In genomic region chr17:28344050-28344607, GRCm38 (mm10) we compare ENCODE assay signal across 11 mouse cellular contexts. TPM values are rescaled to one million over a fixed set of nuclear protein-coding genes. Genes with fewer than 3 reads are reported as not detected.
A peak's percentile ranks its signal among the peaks of the same experiment; 100 is the strongest.
DNase-seq lines count a peak whose midpoint lies in the region; ATAC-seq and TF ChIP-seq lines count a peak whose summit lies in the region.
"Had no signal": no experiment of that assay in that cellular context is flagged by ENCODE, and none has a peak within 500 bp of the region (broad histone marks: within the 10 kb centered on the region; RNA-seq: fewer than 3 reads in every experiment).

No protein-coding gene starts in this region.

- no peak for TF ChIP-seq POLR2A in ES-Bruce4 (IDR thresholded peaks at IDR 0.05; ENCODE audit: insufficient read depth, low read length)
- no peak for TF ChIP-seq POLR2A in limb, embryonic 14.5 days (IDR thresholded peaks at IDR 0.05; ENCODE audit: borderline replicate concordance, extremely low read depth, insufficient read depth, insufficient read length)
- no peak for TF ChIP-seq POLR2A in cerebellum, adult 2 months (IDR thresholded peaks at IDR 0.05; ENCODE audit: borderline replicate concordance, insufficient read depth, low read length)

- H3K27me3 ChIP-seq in heart, embryonic 10.5 days (ENCODE audit: insufficient read depth, poor library complexity, severe bottlenecking), result peaks cover 9% of the 10 kb centered on the region; the same call in 1 of the 2 replicates
- H3K27me3 ChIP-seq in ES-Bruce4 (ENCODE audit: control insufficient read depth, insufficient read depth, low read length, poor library complexity, severe bottlenecking), result no peaks in the 10 kb centered on the region
- no peaks in the 10 kb centered on the region for H3K27me3 ChIP-seq in heart, embryonic 15.5 days
- H3K27me3 ChIP-seq in limb, embryonic 14.5 days (ENCODE audit: control insufficient read depth, insufficient read depth, low read length), result no peaks in the 10 kb centered on the region
- no peaks in the 10 kb centered on the region for H3K27me3 ChIP-seq in cerebellum, adult 2 months (ENCODE audit: control insufficient read depth, insufficient read depth, low read length)

- H3K9ac ChIP-seq in ES-Bruce4 (ENCODE audit: low read depth, poor library complexity, severe bottlenecking), result no peak overlapping the region
- H3K9ac ChIP-seq in heart, embryonic 15.5 days, result peak overlapping the region; percentile 37; the same call in 1 of the 2 replicates
- H3K9ac ChIP-seq in limb, embryonic 14.5 days (ENCODE audit: low read depth, low read length, severe bottlenecking), result no peak overlapping the region

- DNase-seq in heart, embryonic 10.5 days (ENCODE audit: low spot score), result peak; percentile 90
- no peak for DNase-seq in heart, postnatal 36 days
- no peak for DNase-seq in limb, embryonic 14.5 days (ENCODE audit: low spot score)
- no peak for DNase-seq in gastrocnemius, postnatal 25 days
- DNase-seq in gastrocnemius, postnatal 4 days (ENCODE audit: low spot score in 2 of 2), result no peak
- no peak for DNase-seq in cerebellum, adult 2 months
- DNase-seq: gastrocnemius, postnatal 10 days had no signal

- ATAC-seq in heart, embryonic 15.5 days (replicated peaks; ENCODE audit: insufficient number of reproducible peaks, insufficient read depth, low FRiP score, low read depth), result no peak
- ATAC-seq in limb, embryonic 14.5 days (ENCODE audit: low FRiP score, low read depth), result no peak
- ATAC-seq: midbrain, embryonic 16.5 days had no signal

- H3K36me3 ChIP-seq in heart, embryonic 10.5 days, result peaks cover 18% of the 10 kb centered on the region
- H3K36me3 ChIP-seq in ES-Bruce4 (ENCODE audit: control insufficient read depth, insufficient read depth, low read length, poor library complexity, severe bottlenecking), result no peaks in the 10 kb centered on the region
- peaks cover 11% of the 10 kb centered on the region for H3K36me3 ChIP-seq in heart, embryonic 15.5 days
- peaks cover 19% of the 10 kb centered on the region for H3K36me3 ChIP-seq in limb, embryonic 14.5 days (ENCODE audit: control insufficient read depth, insufficient read depth, low read length)

- peak overlapping the region; percentile 91 for H3K27ac ChIP-seq in heart, embryonic 10.5 days
- no peak overlapping the region for H3K27ac ChIP-seq in ES-Bruce4 (ENCODE audit: insufficient read depth, low read length)
- peak overlapping the region; percentile 80 for H3K27ac ChIP-seq in heart, embryonic 15.5 days
- peak overlapping the region; percentile 85; the same call in 1 of the 2 replicates for H3K27ac ChIP-seq in limb, embryonic 14.5 days (replicated peaks; ENCODE audit: low read depth, low read length)
- no peak overlapping the region for H3K27ac ChIP-seq in cerebellum, adult 2 months (ENCODE audit: insufficient read depth, low read length)

- TF ChIP-seq CTCF in ES-Bruce4 (IDR thresholded peaks at IDR 0.05; ENCODE audit: low read depth, low read length), result no peak
- TF ChIP-seq CTCF in cerebellum, adult 2 months (IDR thresholded peaks at IDR 0.05; ENCODE audit: borderline replicate concordance, insufficient read depth, low read depth, low read length), result no peak

- 0 out of 2 replicates have a peak, but pooled peaks have one; percentile 25 for TF ChIP-seq EP300 in ES-Bruce4 (IDR thresholded peaks at IDR 0.05; ENCODE audit: insufficient read depth, low read depth, low read length)

- H3K4me1 ChIP-seq in heart, embryonic 10.5 days, result peaks cover 86% of the 10 kb centered on the region
- H3K4me1 ChIP-seq in ES-Bruce4 (ENCODE audit: control insufficient read depth, insufficient read depth, low read length), result peaks cover 8% of the 10 kb centered on the region
- H3K4me1 ChIP-seq in heart, embryonic 15.5 days (replicated peaks), result peaks cover 78% of the 10 kb centered on the region
- H3K4me1 ChIP-seq in limb, embryonic 14.5 days (ENCODE audit: control insufficient read depth, insufficient read depth, low read length), result peaks cover 64% of the 10 kb centered on the region
- H3K4me1 ChIP-seq in cerebellum, adult 2 months (ENCODE audit: control insufficient read depth, insufficient read depth, low read length), result no peaks in the 10 kb centered on the region

- 18% methylated on average over 4 of the region's 4 CpGs for WGBS in heart, embryonic 10.5 days
- WGBS in heart, embryonic 15.5 days, result 14% methylated on average over 4 of the region's 4 CpGs
- 16% methylated on average over 4 of the region's 4 CpGs for WGBS in limb, embryonic 14.5 days
- 37% methylated on average over 4 of the region's 4 CpGs for WGBS in cerebellum, adult 2 months

- H3K4me3 ChIP-seq in heart, embryonic 10.5 days, result peak overlapping the region; percentile 47
- no peak overlapping the region for H3K4me3 ChIP-seq in ES-Bruce4 (ENCODE audit: low read depth, low read length)
- no peak overlapping the region for H3K4me3 ChIP-seq in heart, embryonic 15.5 days
- no peak overlapping the region for H3K4me3 ChIP-seq in limb, embryonic 14.5 days (replicated peaks; ENCODE audit: low read length)
- no peak overlapping the region for H3K4me3 ChIP-seq in cerebellum, adult 2 months (replicated peaks; ENCODE audit: insufficient read depth, low read depth, low read length)

- intact Hi-C loops in heart, postnatal 36 days (cut with DNase I), result no loop called here

- peak overlapping the region; percentile 53; the same call in 1 of the 2 replicates for H3K4me2 ChIP-seq in heart, embryonic 15.5 days
- H3K4me2 ChIP-seq in limb, embryonic 14.5 days (replicated peaks; ENCODE audit: low read depth, low read length, severe bottlenecking), result 0 out of 2 replicates have a peak overlapping the region, but pooled peaks have one; percentile 15

- H3K9me3 ChIP-seq in heart, embryonic 10.5 days, result 0 out of 2 replicates have a peak, but pooled peaks cover 4% of the 10 kb centered on the region
- no peaks in the 10 kb centered on the region for H3K9me3 ChIP-seq in ES-Bruce4 (replicated peaks; ENCODE audit: control insufficient read depth, insufficient read depth, low read length, poor library complexity, severe bottlenecking)
- no peaks in the 10 kb centered on the region for H3K9me3 ChIP-seq in heart, embryonic 15.5 days (replicated peaks)
- H3K9me3 ChIP-seq in limb, embryonic 14.5 days (ENCODE audit: control insufficient read depth, low read length), result no peaks in the 10 kb centered on the region

RNA-seq across cellular contexts. Expression of gene Tead3, which starts 6.5 kb away (rescaled TPM):
- polyA plus RNA-seq in heart, embryonic 10.5 days (2016; fragmentation: Nextera tagmentation; extraction: Ambion mirVana), result 6.3 and 6.5 TPM in 2 replicates
- 10 to 100 TPM; 12.9 to 16.6 TPM for total RNA-seq in heart, postnatal 36 days (2021)
- 28.6 and 31.9 TPM in 2 replicates for polyA plus RNA-seq in ES-Bruce4 (2011; ENCODE audit: insufficient read depth, insufficient read length, low read depth, missing spikeins)
- polyA plus RNA-seq in heart, embryonic 15.5 days (2015; fragmentation: Nextera tagmentation; extraction: Ambion mirVana), result 5.3 and 6.6 TPM in 2 replicates
- 85.6 and 102 TPM in 2 replicates for polyA plus RNA-seq in limb, embryonic 14.5 days (2012; rRNA removed)
- polyA plus RNA-seq in limb, embryonic 14.5 days (2014; fragmentation: Nextera tagmentation; extraction: Ambion mirVana), result 17.4 and 17.9 TPM in 2 replicates
- total RNA-seq in gastrocnemius, postnatal 25 days (2021), result 1 to 10 TPM; 6.9 to 8.8 TPM
- 10 to 100 TPM; 24.3 to 24.6 TPM for total RNA-seq in gastrocnemius, postnatal 4 days (2021)
- 2.3 and 3.2 TPM in 2 replicates for polyA plus RNA-seq in cerebellum, adult 2 months (2012; rRNA removed)

RNA-seq across cellular contexts. Expression of gene Rpl10a, which starts 15.9 kb away (rescaled TPM):
- 345 and 365 TPM in 2 replicates for polyA plus RNA-seq in heart, embryonic 10.5 days (2016; fragmentation: Nextera tagmentation; extraction: Ambion mirVana)
- 100 to 1,000 TPM; 392 TPM for total RNA-seq in heart, postnatal 36 days (2021)
- polyA plus RNA-seq in ES-Bruce4 (2011; ENCODE audit: insufficient read depth, insufficient read length, low read depth, missing spikeins), result 1,875 and 2,151 TPM in 2 replicates
- 305 and 312 TPM in 2 replicates for polyA plus RNA-seq in heart, embryonic 15.5 days (2015; fragmentation: Nextera tagmentation; extraction: Ambion mirVana)
- 3,249 and 4,469 TPM in 2 replicates for polyA plus RNA-seq in limb, embryonic 14.5 days (2012; rRNA removed)
- polyA plus RNA-seq in limb, embryonic 14.5 days (2014; fragmentation: Nextera tagmentation; extraction: Ambion mirVana), result 810 and 905 TPM in 2 replicates
- total RNA-seq in gastrocnemius, postnatal 25 days (2021), result 100 to 1,000 TPM; 364 to 390 TPM
- 100 to 1,000 TPM; 919 to 955 TPM for total RNA-seq in gastrocnemius, postnatal 4 days (2021)
- polyA plus RNA-seq in cerebellum, adult 2 months (2012; rRNA removed), result 808 and 827 TPM in 2 replicates

RNA-seq across cellular contexts. Expression of gene Tulp1, which starts 20.9 kb away (rescaled TPM):
- polyA plus RNA-seq in heart, embryonic 10.5 days (2016; fragmentation: Nextera tagmentation; extraction: Ambion mirVana), result 5.0 and 5.7 TPM in 2 replicates
- not detected for total RNA-seq in heart, postnatal 36 days (2021)
- 14.0 and 14.7 TPM in 2 replicates for polyA plus RNA-seq in ES-Bruce4 (2011; ENCODE audit: insufficient read depth, insufficient read length, low read depth, missing spikeins)
- polyA plus RNA-seq in heart, embryonic 15.5 days (2015; fragmentation: Nextera tagmentation; extraction: Ambion mirVana), result 2.6 and 4.3 TPM in 2 replicates
- 5.0 and 7.4 TPM in 2 replicates for polyA plus RNA-seq in limb, embryonic 14.5 days (2012; rRNA removed)
- polyA plus RNA-seq in limb, embryonic 14.5 days (2014; fragmentation: Nextera tagmentation; extraction: Ambion mirVana), result 4.9 and 6.4 TPM in 2 replicates
- total RNA-seq in gastrocnemius, postnatal 25 days (2021), result not detected
- under 1 TPM; 0.47 to 0.57 TPM for total RNA-seq in gastrocnemius, postnatal 4 days (2021)
- polyA plus RNA-seq in cerebellum, adult 2 months (2012; rRNA removed), result 0.29 TPM in 1 of 2 replicates, not detected in the other
- total RNA-seq: adrenal gland, adult 18-20 months had no signal

RNA-seq across cellular contexts. Expression of gene Fance, which starts 30.8 kb away (rescaled TPM):
- polyA plus RNA-seq in heart, embryonic 10.5 days (2016; fragmentation: Nextera tagmentation; extraction: Ambion mirVana), result 25.8 and 30.6 TPM in 2 replicates
- total RNA-seq in heart, postnatal 36 days (2021), result 10 to 100 TPM; 10.9 to 17.3 TPM
- 56.8 and 64.7 TPM in 2 replicates for polyA plus RNA-seq in ES-Bruce4 (2011; ENCODE audit: insufficient read depth, insufficient read length, low read depth, missing spikeins)
- 18.8 and 25.3 TPM in 2 replicates for polyA plus RNA-seq in heart, embryonic 15.5 days (2015; fragmentation: Nextera tagmentation; extraction: Ambion mirVana)
- 28.3 and 32.4 TPM in 2 replicates for polyA plus RNA-seq in limb, embryonic 14.5 days (2012; rRNA removed)
- 30.8 and 36.1 TPM in 2 replicates for polyA plus RNA-seq in limb, embryonic 14.5 days (2014; fragmentation: Nextera tagmentation; extraction: Ambion mirVana)
- 10 to 100 TPM in 1 of 2 experiments, 1 to 10 TPM in 1; 9.2 to 11.6 TPM for total RNA-seq in gastrocnemius, postnatal 25 days (2021)
- 10 to 100 TPM; 24.9 to 25.4 TPM for total RNA-seq in gastrocnemius, postnatal 4 days (2021)
- polyA plus RNA-seq in cerebellum, adult 2 months (2012; rRNA removed), result 16.5 and 18.4 TPM in 2 replicates

Comparison
In these comparisons a context has a peak if more than half of its experiments do, and no peak if none do; other contexts are left out.
1. H3K27ac ChIP-seq: peak in heart, embryonic 10.5 days (single experiment), heart, embryonic 15.5 days (single experiment) and limb, embryonic 14.5 days (single experiment); none in ES-Bruce4 (single experiment) and cerebellum, adult 2 months (single experiment).